Mouse (Mus musculus) C2C12 (cell line): ENCODE results near the gene Klhdc2.

Experiments
- CEBPB ChIP-seq: IDR thresholded peaks from one replicate; pipeline ENCODE4 v1.6.1; 2011; ENCODE audit warnings: low read depth, mild to moderate bottlenecking, control low read depth, moderate library complexity
- CTCF ChIP-seq: IDR thresholded peaks from one replicate; pipeline ENCODE4 v1.5.1; 2011; ENCODE audit not compliant: control insufficient read depth, insufficient read depth, insufficient read length
- FOSL1 ChIP-seq: IDR thresholded peaks from one replicate; pipeline ENCODE4 v1.8.0; 2011; ENCODE audit warnings: mild to moderate bottlenecking, low read length; ENCODE audit not compliant: poor library complexity, insufficient read depth, severe bottlenecking
- MAX ChIP-seq: IDR thresholded peaks from one replicate; pipeline ENCODE4 v1.6.1; 2011; ENCODE audit warnings: mild to moderate bottlenecking, control low read depth
- MYOG ChIP-seq: IDR thresholded peaks from one replicate; pipeline ENCODE4 v1.6.1; 2011; ENCODE audit not compliant: control insufficient read depth, insufficient read length; ENCODE audit errors: extremely low read depth
- USF1 ChIP-seq: IDR thresholded peaks from one replicate; pipeline ENCODE4 v1.6.1; 2011; ENCODE audit warnings: low read depth, mild to moderate bottlenecking, control low read depth, moderate library complexity

GRCm38 (mm10) chr12:69306333-69306732 lies 9.9 kb downstream of the Klhdc2 start:
- TF ChIP-seq CTCF, result no peak
- no peak for TF ChIP-seq USF1
- no peak for TF ChIP-seq MAX
- TF ChIP-seq MYOG, result no peak
- TF ChIP-seq CEBPB, result no peak
- TF ChIP-seq FOSL1, result no peak
